Mouse (Mus musculus) activated CD4-positive, CD25-positive, alpha-beta regulatory T cell, adult 9 weeks (primary cell): ENCODE results near the gene Odr4. TPM values are rescaled to one million over a fixed set of nuclear protein-coding genes. Genes with fewer than 3 reads are reported as not detected.

ENCODE experiments used
- polyA plus RNA-seq: library from polyadenylated mRNA; unstranded; fragments of 100-300 nt; shearing (Covaris generic); gene quantifications from one replicate; pipeline ENCODE4 v1.2.1, GENCODE M21; 2017

Odr4 gene
- polyA plus RNA-seq: 31.8 TPM

DNA sequence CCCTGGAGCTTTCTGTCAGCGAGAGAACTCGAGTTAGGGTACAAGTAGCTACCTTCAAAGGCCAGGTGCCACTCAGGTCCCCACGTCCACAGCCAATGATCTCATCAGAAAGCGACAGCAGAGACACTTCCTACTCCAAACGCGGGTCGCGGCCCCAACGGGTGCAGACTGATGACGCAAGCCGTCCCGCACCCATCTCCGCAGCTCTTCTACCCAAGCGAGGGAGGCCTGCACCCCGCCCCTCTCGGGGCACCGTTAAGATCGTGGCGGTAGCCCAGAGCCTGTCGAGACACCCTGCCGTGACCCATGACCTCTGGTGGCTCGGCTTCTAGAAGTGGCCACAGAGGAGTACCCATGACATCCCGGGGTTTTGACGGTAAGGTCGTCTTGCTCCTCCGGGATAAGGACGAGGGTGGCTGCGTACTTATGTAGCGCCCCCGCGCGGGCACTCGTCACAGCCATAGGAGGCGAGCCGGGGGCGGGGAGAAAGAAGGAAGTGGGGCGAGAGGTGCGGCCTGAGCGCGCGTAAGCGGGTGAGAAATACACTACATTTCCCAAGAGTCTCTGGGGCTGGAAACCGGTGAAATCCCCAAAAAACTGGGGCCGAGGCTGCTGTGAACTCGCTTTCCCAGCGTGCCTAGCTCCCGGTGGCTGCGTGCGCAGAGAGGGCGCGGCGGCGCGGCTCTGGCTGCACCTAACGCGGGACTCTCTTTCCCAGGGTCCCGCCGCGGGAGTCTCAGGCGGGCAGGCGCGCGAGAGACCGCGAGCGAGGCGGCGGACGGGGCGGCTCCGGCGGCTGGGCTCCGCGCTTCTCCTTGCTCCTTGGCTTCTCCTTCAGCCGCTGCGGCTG is at the start of gene Odr4, which contains the start of gene Tpr:
Gene Odr4, minus strand, starts transcription at position 443 of the 850 bp plus-strand sequence.
Gene Tpr, plus strand, starts transcription at position 201 of the 850 bp plus-strand sequence.

DNA sequence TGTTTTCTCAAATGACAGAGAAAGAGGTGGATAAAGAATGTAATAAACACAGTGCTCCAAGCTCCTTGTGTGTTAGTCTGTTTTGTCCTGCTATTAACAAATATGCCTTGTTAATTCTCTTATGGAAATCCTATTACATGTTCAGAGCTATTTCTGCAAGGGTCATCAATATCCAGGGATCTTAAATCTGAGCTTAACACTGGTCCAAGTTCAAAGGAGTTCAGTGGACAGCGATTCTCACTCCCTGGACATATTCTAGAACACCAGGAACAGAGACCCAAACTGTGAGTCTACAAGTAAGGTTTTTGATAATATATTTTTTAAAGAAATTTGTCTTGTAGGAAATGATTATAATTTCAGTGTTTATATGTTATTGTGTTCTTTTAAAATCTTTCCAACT is 73.7 kb downstream of the Odr4 start, which contains the start of gene Pdc:
Gene Pdc, plus strand, starts transcription at position 213 of the 400 bp plus-strand sequence.

Other genes starting within 250 kb of the Odr4 start
- not detected for gene Pdc, start 73.7 kb downstream of the Odr4 start, polyA plus RNA-seq
- gene Tpr, start 242 bp downstream of the Odr4 start, polyA plus RNA-seq: 181 TPM
- gene Prg4, start 73.1 kb upstream of the Odr4 start, polyA plus RNA-seq: 32.9 TPM